Mouse (Mus musculus) MEL (cell line): ENCODE data around the gene Mmp25.
A peak's percentile ranks its signal among the peaks of the same experiment; 100 is the strongest.

ENCODE experiments used
- CHD1 ChIP-seq: IDR thresholded peaks from 2 replicates; pipeline ENCODE4 v1.6.1; 2012; ENCODE audit warnings: low read depth, mild to moderate bottlenecking, inconsistent platforms, low read length, improper control_type of control experiment
- CTCF ChIP-seq, 3 experiments: IDR thresholded peaks in 2 of 3; conservative IDR thresholded peaks in 1 of 3; 2 replicates each; pipeline ENCODE4 v1.5.1; 2011 to 2012; ENCODE audit warnings: low read length in 3 of 3, low read depth in 2 of 3, mild to moderate bottlenecking in 2 of 3, improper control_type of control experiment in 1 of 3, inconsistent platforms in 1 of 3, mixed read lengths in 1 of 3, moderate library complexity in 1 of 3; ENCODE audit not compliant: control insufficient read depth in 1 of 3, insufficient read depth in 1 of 3, poor library complexity in 1 of 3, severe bottlenecking in 1 of 3
- E2F4 ChIP-seq: IDR thresholded peaks from 2 replicates; pipeline ENCODE4 v1.6.1; 2011; ENCODE audit warnings: low read depth, low read length, improper control_type of control experiment, borderline replicate concordance
- EP300 ChIP-seq, 2 experiments: IDR thresholded peaks; 2 replicates each; pipeline ENCODE4 v1.6.1; 2011; ENCODE audit warnings: improper control_type of control experiment in 2 of 2, low read length in 2 of 2, low read depth in 1 of 2, mild to moderate bottlenecking in 1 of 2
- GATA1 ChIP-seq: IDR thresholded peaks from 2 replicates; pipeline ENCODE4 v1.6.1; 2011; ENCODE audit warnings: low read depth, low read length, improper control_type of control experiment
- NRF1 ChIP-seq: IDR thresholded peaks from 2 replicates; pipeline ENCODE4 v1.6.1; 2014; ENCODE audit warnings: low read depth, mild to moderate bottlenecking, inconsistent platforms, low read length, improper control_type of control experiment, moderate library complexity; ENCODE audit not compliant: poor library complexity, insufficient read depth, severe bottlenecking
- POLR2A ChIP-seq, 2 experiments: IDR thresholded peaks; 2 replicates each; pipeline ENCODE4 v1.6.1; 2011 to 2012; ENCODE audit warnings: low read length in 2 of 2, mild to moderate bottlenecking in 2 of 2, control low read depth in 1 of 2, improper control_type of control experiment in 1 of 2, low read depth in 1 of 2, moderate library complexity in 1 of 2; ENCODE audit not compliant: control insufficient read depth in 1 of 2, insufficient read depth in 1 of 2, poor library complexity in 1 of 2
- RAD21 ChIP-seq: IDR thresholded peaks from 2 replicates; pipeline ENCODE4 v1.6.1; 2011; ENCODE audit warnings: mild to moderate bottlenecking, low read depth, low read length, improper control_type of control experiment
- RCOR1 ChIP-seq: IDR thresholded peaks from 2 replicates; pipeline ENCODE4 v1.6.1; 2012; ENCODE audit warnings: low read depth, mild to moderate bottlenecking, inconsistent platforms, low read length, improper control_type of control experiment
- TAL1 ChIP-seq: IDR thresholded peaks from 2 replicates; pipeline ENCODE4 v1.6.1; 2012; ENCODE audit warnings: mild to moderate bottlenecking, inconsistent platforms, low read length, moderate library complexity, mixed read lengths
- TBP ChIP-seq: IDR thresholded peaks from 2 replicates; pipeline ENCODE4 v1.8.0; 2011; ENCODE audit warnings: low read depth, low read length, improper control_type of control experiment
- TCF12 ChIP-seq: IDR thresholded peaks from 2 replicates; pipeline ENCODE4 v1.6.1; 2014; ENCODE audit warnings: low read depth, mild to moderate bottlenecking, inconsistent platforms, low read length, improper control_type of control experiment, moderate library complexity
- ZKSCAN1 ChIP-seq: IDR thresholded peaks from 2 replicates; pipeline ENCODE4 v1.6.1; 2012; ENCODE audit warnings: low read depth, mild to moderate bottlenecking, inconsistent platforms, low read length, improper control_type of control experiment, moderate library complexity

GRCm38 (mm10) chr17:23599605-23600063 is 45.4 kb downstream of the Mmp25 start:
- no peak for TF ChIP-seq CTCF (IDR thresholded peaks at IDR 0.05 in 2 of 3, conservative IDR thresholded peaks at IDR 0.05 in 1 of 3; ENCODE audit: control insufficient read depth in 1 of 3, insufficient read depth in 1 of 3, low read depth in 2 of 3, low read length in 3 of 3, poor library complexity in 1 of 3, severe bottlenecking in 1 of 3)
- TF ChIP-seq RAD21, result no peak
- TF ChIP-seq ZKSCAN1, result no peak
- TF ChIP-seq POLR2A (IDR thresholded peaks at IDR 0.05; ENCODE audit: control insufficient read depth in 1 of 2, insufficient read depth in 1 of 2, low read depth in 1 of 2, low read length in 2 of 2, poor library complexity in 1 of 2), result peak in 1 of 2 experiments; percentile 13; a peak in 1 of 4 replicates
- no peak for TF ChIP-seq EP300 (IDR thresholded peaks at IDR 0.05; ENCODE audit: low read depth in 1 of 2, low read length in 2 of 2)
- peak; percentile 99 for TF ChIP-seq CHD1
- no peak for TF ChIP-seq TAL1
- peak; percentile 79 for TF ChIP-seq E2F4
- peak; percentile 33; the same call in 1 of the 2 replicates for TF ChIP-seq RCOR1
- TF ChIP-seq GATA1, result peak; percentile 57
- no peak for TF ChIP-seq NRF1
- TF ChIP-seq TCF12, result no peak
- peak; percentile 79 for TF ChIP-seq TBP
